Mouse (Mus musculus) limb, embryonic 10.5 days (tissue): ENCODE measurements around the gene Klk4. TPM values are rescaled to one million over a fixed set of nuclear protein-coding genes. Genes with fewer than 3 reads are reported as not detected.

Experiments used
- DNase-seq: peaks from one replicate; pipeline ENCODE4 v3.0.0-alpha.2; 2017; ENCODE audit warnings: low spot score
- H3K27ac ChIP-seq: fragments of 300-500 bp; sonication (generic); 2 replicates; pipeline ENCODE4 v1.5.1; 2016; ENCODE audit warnings: mild to moderate bottlenecking
- H3K27me3 ChIP-seq: fragments of 300-500 bp; sonication (generic); 2 replicates; pipeline ENCODE4 v1.6.1; 2016; ENCODE audit warnings: low read depth, mild to moderate bottlenecking; ENCODE audit not compliant: poor library complexity, severe bottlenecking
- H3K36me3 ChIP-seq: fragments of 300-500 bp; sonication (generic); 2 replicates; pipeline ENCODE4 v1.6.1; 2016; ENCODE audit warnings: mild to moderate bottlenecking, moderate library complexity
- H3K4me1 ChIP-seq: fragments of 300-500 bp; sonication (generic); 2 replicates; pipeline ENCODE4 v1.6.1; 2016
- H3K4me3 ChIP-seq: fragments of 300-500 bp; sonication (generic); 2 replicates; pipeline ENCODE4 v1.5.1; 2016; ENCODE audit warnings: mild to moderate bottlenecking, moderate library complexity
- H3K9me3 ChIP-seq: fragments of 300-500 bp; sonication (generic); replicated peaks from 2 replicates; pipeline ENCODE4 v1.6.1; 2016; ENCODE audit warnings: mild to moderate bottlenecking
- WGBS: fragments of 180-500 bp; shearing (Covaris S2); methylation state at CpG from one replicate; pipeline ENCODE4 v1.1.7; 2016; 5-methylcytosine and 5-hydroxymethylcytosine counted together
- polyA plus RNA-seq: library from polyadenylated mRNA; unstranded; fragments of >200 nt; fragmentation: Nextera tagmentation; extraction: Ambion mirVana; gene quantifications from 2 replicates; pipeline ENCODE4 v1.2.1, GENCODE M21; 2016

The Klk4 gene
- not detected in 2 replicates for polyA plus RNA-seq

- H3K9me3 ChIP-seq, result no peaks in the 10 kb centered on the region
- 24% methylated on average over 3 of the region's 3 CpGs for WGBS
- H3K4me3 ChIP-seq, result no peak within 1 kb of the TSS
- H3K27ac ChIP-seq, result no peak within 1 kb of the TSS
- DNase-seq, result no peak
- peaks cover 24% of the 10 kb centered on the region for H3K4me1 ChIP-seq
- no peaks in the 10 kb centered on the region for H3K36me3 ChIP-seq
- peaks cover 21% of the 10 kb centered on the region; the same call in 1 of the 2 replicates for H3K27me3 ChIP-seq
These were observed at the start of gene Klk4 for GRCm38 (mm10) chr7:43880912-43881311. TSS of gene Klk4 (plus strand) at chr7:43881160.

GRCm38 (mm10) chr7:43841701-43842100 is 39.3 kb upstream of the Klk4 start, which contains the start of gene Klk5:
TSS of gene Klk5 (plus strand) at chr7:43841971.
- no peaks in the 10 kb centered on the region for H3K36me3 ChIP-seq
- 52% methylated on average over 3 of the region's 3 CpGs for WGBS
- no peak within 1 kb of the TSS for H3K4me3 ChIP-seq
- H3K27ac ChIP-seq, result no peak within 1 kb of the TSS
- DNase-seq, result no peak
- no peaks in the 10 kb centered on the region for H3K27me3 ChIP-seq
- H3K9me3 ChIP-seq, result no peaks in the 10 kb centered on the region
- no peaks in the 10 kb centered on the region for H3K4me1 ChIP-seq

GRCm38 (mm10) chr7:43843801-43844200 is 37.2 kb upstream of the Klk4 start:
- no peak for DNase-seq
- no peak overlapping the region for H3K4me3 ChIP-seq
- no peak overlapping the region for H3K27ac ChIP-seq
- no peaks in the 10 kb centered on the region for H3K27me3 ChIP-seq
- no peaks in the 10 kb centered on the region for H3K4me1 ChIP-seq
- H3K9me3 ChIP-seq, result no peaks in the 10 kb centered on the region
- H3K36me3 ChIP-seq, result no peaks in the 10 kb centered on the region
- WGBS, result 93% methylated on average over 4 of the region's 4 CpGs

GRCm38 (mm10) chr7:43851616-43852015 is 29.3 kb upstream of the Klk4 start:
- no peaks in the 10 kb centered on the region for H3K4me1 ChIP-seq
- no peaks in the 10 kb centered on the region for H3K27me3 ChIP-seq
- H3K9me3 ChIP-seq, result no peaks in the 10 kb centered on the region
- WGBS, result 90% methylated on average over 6 of the region's 6 CpGs
- no peak for DNase-seq
- no peaks in the 10 kb centered on the region for H3K36me3 ChIP-seq
- H3K4me3 ChIP-seq, result no peak overlapping the region
- H3K27ac ChIP-seq, result no peak overlapping the region

GRCm38 (mm10) chr7:43854642-43855380 is 26.1 kb upstream of the Klk4 start:
- H3K27me3 ChIP-seq, result no peaks in the 10 kb centered on the region
- 88% methylated on average over 9 of the region's 9 CpGs for WGBS
- no peak overlapping the region for H3K27ac ChIP-seq
- no peaks in the 10 kb centered on the region for H3K9me3 ChIP-seq
- DNase-seq, result no peak
- H3K4me3 ChIP-seq, result no peak overlapping the region
- H3K36me3 ChIP-seq, result no peaks in the 10 kb centered on the region
- no peaks in the 10 kb centered on the region for H3K4me1 ChIP-seq

- 69% methylated on average over 3 of the region's 3 CpGs for WGBS
- H3K27ac ChIP-seq, result no peak overlapping the region
- H3K27me3 ChIP-seq, result no peaks in the 10 kb centered on the region
- H3K4me1 ChIP-seq, result no peaks in the 10 kb centered on the region
- DNase-seq, result no peak
- no peaks in the 10 kb centered on the region for H3K36me3 ChIP-seq
- no peak overlapping the region for H3K4me3 ChIP-seq
- H3K9me3 ChIP-seq, result no peaks in the 10 kb centered on the region
These were observed 25.3 kb upstream of the Klk4 start for GRCm38 (mm10) chr7:43855709-43856108.

- DNase-seq, result no peak
These were observed 24.7 kb upstream of the Klk4 start for GRCm38 (mm10) chr7:43856307-43856706.

GRCm38 (mm10) chr7:43857501-43857900 is 23.5 kb upstream of the Klk4 start:
- Histone ChIP-seq H3K4me1 (no peaks in the 10 kb centered on the region), H3K9me3 (no peaks in the 10 kb centered on the region), H3K27me3 (no peaks in the 10 kb centered on the region), H3K36me3 (no peaks in the 10 kb centered on the region), H3K27ac (no peak overlapping the region), H3K4me3 (no peak overlapping the region)
- WGBS, result 93% methylated on average over 12 of the region's 12 CpGs
- DNase-seq, result no peak

More at GRCm38 (mm10) chr7:43856307-43856706, 24.7 kb upstream of the Klk4 start:
- Histone ChIP-seq H3K27ac (no peak overlapping the region), H3K9me3 (no peaks in the 10 kb centered on the region), H3K4me3 (no peak overlapping the region), H3K27me3 (no peaks in the 10 kb centered on the region), H3K4me1 (no peaks in the 10 kb centered on the region), H3K36me3 (no peaks in the 10 kb centered on the region)
- 87% methylated on average over 7 of the region's 7 CpGs for WGBS

GRCm38 (mm10) chr7:43860411-43860810 is 20.5 kb upstream of the Klk4 start:
- WGBS, result 87% methylated on average over 8 of the region's 8 CpGs
- no peak for DNase-seq
- H3K36me3 ChIP-seq, result no peaks in the 10 kb centered on the region
- H3K4me1 ChIP-seq, result no peaks in the 10 kb centered on the region
- H3K27me3 ChIP-seq, result no peaks in the 10 kb centered on the region
- no peak overlapping the region for H3K27ac ChIP-seq
- no peaks in the 10 kb centered on the region for H3K9me3 ChIP-seq
- no peak overlapping the region for H3K4me3 ChIP-seq

GRCm38 (mm10) chr7:43873237-43873636 is 7.7 kb upstream of the Klk4 start:
- WGBS, result 7% methylated on average over 10 of the region's 10 CpGs
- H3K4me1 ChIP-seq, result peaks cover 17% of the 10 kb centered on the region

GRCm38 (mm10) chr7:43873674-43874073 is 7.3 kb upstream of the Klk4 start:
- Histone ChIP-seq H3K4me1 (peaks cover 17% of the 10 kb centered on the region), H3K4me3 (no peak overlapping the region), H3K27ac (no peak overlapping the region), H3K27me3 (no peaks in the 10 kb centered on the region), H3K36me3 (no peaks in the 10 kb centered on the region), H3K9me3 (no peaks in the 10 kb centered on the region)
- DNase-seq, result no peak
- 67% methylated on average over 3 of the region's 3 CpGs for WGBS

More at GRCm38 (mm10) chr7:43873237-43873636, 7.7 kb upstream of the Klk4 start:
- Histone ChIP-seq H3K27me3 (no peaks in the 10 kb centered on the region), H3K27ac (no peak overlapping the region), H3K36me3 (no peaks in the 10 kb centered on the region), H3K9me3 (no peaks in the 10 kb centered on the region), H3K4me3 (no peak overlapping the region)
- DNase-seq, result peak; percentile 88

- Histone ChIP-seq H3K27ac (no peak overlapping the region), H3K36me3 (no peaks in the 10 kb centered on the region), H3K9me3 (no peaks in the 10 kb centered on the region), H3K4me3 (no peak overlapping the region), H3K4me1 (peaks cover 17% of the 10 kb centered on the region), H3K27me3 (0 out of 2 replicates have a peak, but pooled peaks cover 1% of the 10 kb centered on the region)
- 76% methylated on average over 6 of the region's 6 CpGs for WGBS
- no peak for DNase-seq
These were observed 6.0 kb upstream of the Klk4 start for GRCm38 (mm10) chr7:43874868-43875375.

- peaks cover 24% of the 10 kb centered on the region for H3K4me1 ChIP-seq
- DNase-seq, result no peak
- no peaks in the 10 kb centered on the region for H3K36me3 ChIP-seq
- no peak overlapping the region for H3K27ac ChIP-seq
- 77% methylated on average over 4 of the region's 4 CpGs for WGBS
- H3K4me3 ChIP-seq, result no peak overlapping the region
- H3K27me3 ChIP-seq, result peaks cover 15% of the 10 kb centered on the region; the same call in 1 of the 2 replicates
- H3K9me3 ChIP-seq, result no peaks in the 10 kb centered on the region
These were observed 4.5 kb upstream of the Klk4 start for GRCm38 (mm10) chr7:43876444-43876843.
